Mouse (Mus musculus) liver, embryonic 14 days (tissue): ENCODE measurements around the gene Grcc10. TPM values are rescaled to one million over a fixed set of nuclear protein-coding genes. Genes with fewer than 3 reads are reported as not detected.

Source experiments
- polyA plus RNA-seq: library from polyadenylated mRNA; depleted of rRNA; stranded (reverse); fragments of >200 nt; gene quantifications from 2 replicates; pipeline ENCODE4 v1.2.3, GENCODE M21; 2012; rRNA removed

Grcc10 gene
- 40.8 and 45.6 TPM in 2 replicates for polyA plus RNA-seq

GRCm38 (mm10) chr6:124740888-124741761 is at the start of gene Grcc10:
Gene Grcc10, minus strand, starts transcription at chr6:124741374.

GRCm38 (mm10) chr6:124779222-124779983 is 38.2 kb upstream of the Grcc10 start, which contains the start of gene Lrrc23:
Gene Lrrc23, minus strand, starts transcription at chr6:124779727.

GRCm38 (mm10) chr6:124769101-124769765 is 28.1 kb upstream of the Grcc10 start, which contains the start of gene Eno2:
Gene Eno2, minus strand, starts transcription at chr6:124769673.

GRCm38 (mm10) chr6:124755831-124756595 is 14.8 kb upstream of the Grcc10 start, which contains the start of the genes Gm45234 and Atn1:
Gene Gm45234, minus strand, starts transcription at chr6:124756021.
Gene Atn1, minus strand, starts transcription at chr6:124756524.

GRCm38 (mm10) chr6:124738511-124739023 is 2.6 kb downstream of the Grcc10 start, which contains the start of gene Ptpn6:
Gene Ptpn6, minus strand, starts transcription at chr6:124738714.

GRCm38 (mm10) chr6:124711824-124712782 is 29.1 kb downstream of the Grcc10 start, which contains the start of the genes Emg1 and Phb2:
Gene Emg1, minus strand, starts transcription at chr6:124712178.
Gene Phb2, plus strand, starts transcription at chr6:124712336.

Other genes starting within 250 kb of the Grcc10 start
- gene C1rl, start 248.3 kb downstream of the Grcc10 start, polyA plus RNA-seq: 3.0 and 3.9 TPM in 2 replicates
- 7.7 and 8.5 TPM in 2 replicates for gene C1ra, start 229.0 kb downstream of the Grcc10 start, polyA plus RNA-seq
- gene C1s1, start 199.0 kb downstream of the Grcc10 start, polyA plus RNA-seq: 39.2 and 48.1 TPM in 2 replicates
- gene C1rb, start 171.1 kb downstream of the Grcc10 start, polyA plus RNA-seq: not detected in 2 replicates
- 0.01 and 0.02 TPM in 2 replicates for gene C1s2, start 105.3 kb downstream of the Grcc10 start, polyA plus RNA-seq
- 57.0 and 65.6 TPM in 2 replicates for gene Lpcat3, start 78.3 kb downstream of the Grcc10 start, polyA plus RNA-seq
- 106 and 121 TPM in 2 replicates for gene Emg1, start 29.2 kb downstream of the Grcc10 start, polyA plus RNA-seq
- 117 and 139 TPM in 2 replicates for gene Phb2, start 29.0 kb downstream of the Grcc10 start, polyA plus RNA-seq
- gene Ptpn6, start 2.7 kb downstream of the Grcc10 start, polyA plus RNA-seq: 16.4 and 20.0 TPM in 2 replicates
- not detected in 2 replicates for gene Gm45234, start 14.6 kb upstream of the Grcc10 start, polyA plus RNA-seq
- gene Atn1, start 15.2 kb upstream of the Grcc10 start, polyA plus RNA-seq: 2.4 and 3.2 TPM in 2 replicates
- 0.25 and 0.46 TPM in 2 replicates for gene Eno2, start 28.3 kb upstream of the Grcc10 start, polyA plus RNA-seq
- gene Lrrc23, start 38.4 kb upstream of the Grcc10 start, polyA plus RNA-seq: 0.06 TPM in 1 of 2 replicates, not detected in the other
- gene Spsb2, start 67.3 kb upstream of the Grcc10 start, polyA plus RNA-seq: 4.4 and 5.3 TPM in 2 replicates
- gene Tpi1, start 72.9 kb upstream of the Grcc10 start, polyA plus RNA-seq: 274 and 318 TPM in 2 replicates
- 26.5 and 29.8 TPM in 2 replicates for gene Usp5, start 88.1 kb upstream of the Grcc10 start, polyA plus RNA-seq
- gene Cdca3, start 88.2 kb upstream of the Grcc10 start, polyA plus RNA-seq: 120 and 156 TPM in 2 replicates
- 0.09 TPM in 1 of 2 replicates, not detected in the other for gene Gnb3, start 98.9 kb upstream of the Grcc10 start, polyA plus RNA-seq
- gene P3h3, start 116.4 kb upstream of the Grcc10 start, polyA plus RNA-seq: 2.9 and 4.2 TPM in 2 replicates
- gene Gpr162, start 122.6 kb upstream of the Grcc10 start, polyA plus RNA-seq: 0.03 and 0.08 TPM in 2 replicates
- gene Cd4, start 146.8 kb upstream of the Grcc10 start, polyA plus RNA-seq: 0.05 and 0.08 TPM in 2 replicates
- gene Lag3, start 170.3 kb upstream of the Grcc10 start, polyA plus RNA-seq: 0.09 and 0.11 TPM in 2 replicates
- gene Ptms, start 178.7 kb upstream of the Grcc10 start, polyA plus RNA-seq: 107 and 113 TPM in 2 replicates
- 79.5 and 83.4 TPM in 2 replicates for gene Mlf2, start 190.0 kb upstream of the Grcc10 start, polyA plus RNA-seq
- gene Cops7a, start 224.2 kb upstream of the Grcc10 start, polyA plus RNA-seq: 48.8 and 56.1 TPM in 2 replicates